8 mouse cellular contexts compared by ENCODE assay signal in the genomic region with DNA sequence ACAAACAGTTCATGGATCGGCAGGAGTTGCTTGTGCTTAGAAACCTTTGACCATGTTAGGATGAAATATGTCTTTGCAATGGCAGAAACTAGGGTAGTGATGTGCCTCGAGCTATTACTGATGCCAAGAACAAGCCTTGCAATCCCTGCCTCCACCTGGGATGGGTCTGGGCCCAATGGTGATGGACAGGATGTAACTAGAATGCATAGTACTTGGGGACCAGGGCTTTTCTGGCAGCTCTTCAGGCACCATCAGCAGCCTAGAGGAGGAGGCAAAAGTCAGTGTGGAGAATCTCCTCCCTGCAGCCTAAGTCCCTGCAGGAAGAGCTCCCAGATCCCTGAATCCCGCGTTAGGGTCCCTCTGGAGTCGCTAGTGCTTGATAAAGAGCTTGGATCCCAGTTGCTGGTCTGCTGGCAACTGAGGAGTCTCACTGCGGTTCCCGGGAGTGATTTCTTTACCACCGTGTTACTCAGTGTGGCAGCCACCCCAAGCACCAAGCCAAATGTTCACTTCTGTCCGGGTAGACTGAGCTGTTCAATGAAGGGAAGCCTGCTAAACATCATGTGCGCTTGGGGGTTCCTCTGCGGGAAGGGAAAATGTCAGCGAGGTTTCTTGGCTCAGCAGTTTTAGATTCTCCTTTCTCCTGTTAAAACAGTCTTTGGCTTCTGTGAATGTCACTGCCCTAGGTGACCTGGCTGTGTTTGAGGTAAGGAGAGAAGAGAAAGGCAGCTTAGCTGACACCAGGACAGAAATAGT. TPM values are rescaled to one million over a fixed set of nuclear protein-coding genes. Genes with fewer than 3 reads are reported as not detected.
DNase-seq lines count a peak whose midpoint lies in the region; ATAC-seq and TF ChIP-seq lines count a peak whose summit lies in the region.

No protein-coding gene starts in this region.

- no peak overlapping the region for H3K9ac ChIP-seq in heart, embryonic 11.5 days (ENCODE audit: low read depth, low read length)
- no peak overlapping the region for H3K9ac ChIP-seq in ES-E14 (ENCODE audit: insufficient read depth, low read depth, low read length, poor library complexity, severe bottlenecking)
- H3K9ac ChIP-seq in embryonic facial prominence, embryonic 14.5 days (ENCODE audit: low read depth, low read length) = no peak overlapping the region
- H3K9ac ChIP-seq in midbrain, postnatal 0 days (replicated peaks; ENCODE audit: low read length, poor library complexity, severe bottlenecking) = no peak overlapping the region

- H3K4me3 ChIP-seq in heart, embryonic 11.5 days (ENCODE audit: low read depth, low read length) = peak overlapping the region; percentile 66
- peak overlapping the region; percentile 79 to 94 for H3K4me3 ChIP-seq in ES-E14 (ENCODE audit: insufficient read depth in 1 of 2, low read depth in 1 of 2, low read length in 2 of 2, poor library complexity in 1 of 2, severe bottlenecking in 1 of 2)
- H3K4me3 ChIP-seq in embryonic facial prominence, embryonic 14.5 days (ENCODE audit: low read depth, low read length) = peak overlapping the region; percentile 57
- peak overlapping the region; percentile 72 for H3K4me3 ChIP-seq in midbrain, postnatal 0 days (ENCODE audit: low read depth, low read length)

- no peak overlapping the region for H3K27ac ChIP-seq in heart, embryonic 11.5 days (ENCODE audit: low read depth, low read length)
- H3K27ac ChIP-seq in ES-E14 (ENCODE audit: insufficient read depth, low read depth, low read length, poor library complexity, severe bottlenecking) = no peak overlapping the region
- no peak overlapping the region for H3K27ac ChIP-seq in embryonic facial prominence, embryonic 14.5 days (replicated peaks; ENCODE audit: low read depth, low read length)
- no peak overlapping the region for H3K27ac ChIP-seq in midbrain, postnatal 0 days (ENCODE audit: low read depth, low read length)

- H3K4me1 ChIP-seq in heart, embryonic 11.5 days (ENCODE audit: control insufficient read depth, insufficient read depth, low read length) = no peaks in the 10 kb centered on the region; the same call in 1 of the 2 replicates
- H3K4me1 ChIP-seq in ES-E14 (ENCODE audit: control insufficient read depth in 2 of 2, insufficient read depth in 2 of 2, low read length in 2 of 2, poor library complexity in 1 of 2) = peaks cover 0 to 1% of the 10 kb centered on the region in 2 experiments; a peak in 1 of 4 replicates
- H3K4me1 ChIP-seq in embryonic facial prominence, embryonic 14.5 days (ENCODE audit: control insufficient read depth, insufficient read depth, low read length) = no peaks in the 10 kb centered on the region
- no peaks in the 10 kb centered on the region; the same call in 1 of the 2 replicates for H3K4me1 ChIP-seq in midbrain, postnatal 0 days (ENCODE audit: insufficient read depth, low read length)

- TF ChIP-seq CTCF in midbrain, postnatal 0 days (IDR thresholded peaks at IDR 0.05) = no peak

- peak overlapping the region; percentile 99 for H3K4me2 ChIP-seq in heart, embryonic 11.5 days
- peak overlapping the region; percentile 94 for H3K4me2 ChIP-seq in embryonic facial prominence, embryonic 14.5 days (ENCODE audit: low read depth, low read length)
- peak overlapping the region; percentile 94 for H3K4me2 ChIP-seq in midbrain, postnatal 0 days (ENCODE audit: low read depth, low read length, poor library complexity, severe bottlenecking)

- intact Hi-C loops in heart, postnatal 36 days (cut with DNase I) = no loop called here

- no peak for DNase-seq in heart, postnatal 36 days
- no peak for DNase-seq in ES-E14 (ENCODE audit: low read depth, low spot score)
- DNase-seq in embryonic facial prominence, embryonic 14.5 days (ENCODE audit: low spot score) = no peak
- DNase-seq in kidney, adult 9 months = peak; percentile 29
- DNase-seq in midbrain, postnatal 0 days (ENCODE audit: low spot score) = no peak
- no peak for DNase-seq in thymus, adult 18-20 months
- no peak for DNase-seq in left cerebral cortex, adult 9 months (ENCODE audit: low spot score in 2 of 2)

- no peaks in the 10 kb centered on the region for H3K9me3 ChIP-seq in heart, embryonic 11.5 days (replicated peaks; ENCODE audit: control insufficient read depth, low read length)
- no peaks in the 10 kb centered on the region for H3K9me3 ChIP-seq in ES-E14 (ENCODE audit: control insufficient read depth, insufficient read depth, low read depth, low read length)
- H3K9me3 ChIP-seq in embryonic facial prominence, embryonic 14.5 days (ENCODE audit: control insufficient read depth, low read length) = no peaks in the 10 kb centered on the region
- no peaks in the 10 kb centered on the region for H3K9me3 ChIP-seq in midbrain, postnatal 0 days (ENCODE audit: low read length)

- in situ Hi-C loops in ES-E14 (cut with MboI; ENCODE audit: low sequenced_read_pairs in 2 of 2, unreplicated experiment in 2 of 2) = no loop called here

- WGBS in heart, embryonic 11.5 days (ENCODE audit: insufficient replicate concordance) = 35% methylated on average over 12 of the region's 12 CpGs
- 35% methylated on average over 12 of the region's 12 CpGs for WGBS in embryonic facial prominence, embryonic 14.5 days
- 48% methylated on average over 12 of the region's 12 CpGs for WGBS in midbrain, postnatal 0 days

- no peaks in the 10 kb centered on the region for H3K36me3 ChIP-seq in heart, embryonic 11.5 days (ENCODE audit: control insufficient read depth, insufficient read depth, low read length)
- H3K36me3 ChIP-seq in ES-E14 (ENCODE audit: control insufficient read depth, insufficient read depth, low read length, poor library complexity, severe bottlenecking) = no peaks in the 10 kb centered on the region
- H3K36me3 ChIP-seq in embryonic facial prominence, embryonic 14.5 days (ENCODE audit: control insufficient read depth, insufficient read depth, low read length) = no peaks in the 10 kb centered on the region
- no peaks in the 10 kb centered on the region for H3K36me3 ChIP-seq in midbrain, postnatal 0 days (ENCODE audit: insufficient read depth, low read length)

- ATAC-seq in heart, embryonic 11.5 days (replicated peaks; ENCODE audit: insufficient number of reproducible peaks, low FRiP score, low TSS enrichment) = no peak
- no peak for ATAC-seq in embryonic facial prominence, embryonic 14.5 days (ENCODE audit: low read depth)
- ATAC-seq in midbrain, postnatal 0 days (ENCODE audit: low FRiP score) = no peak

- peaks cover 35% of the 10 kb centered on the region for H3K27me3 ChIP-seq in heart, embryonic 11.5 days (ENCODE audit: control insufficient read depth, insufficient read depth, low read length)
- peaks cover 36% of the 10 kb centered on the region for H3K27me3 ChIP-seq in embryonic facial prominence, embryonic 14.5 days (replicated peaks; ENCODE audit: control insufficient read depth, insufficient read depth, low read length)
- 0 out of 2 replicates have a peak, but pooled peaks cover 3% of the 10 kb centered on the region for H3K27me3 ChIP-seq in midbrain, postnatal 0 days (ENCODE audit: insufficient read depth, low read length)

TF ChIP-seq in ES-E14, 5 proteins besides CTCF, POLR2A, EP300 and RAD21:
- no peak for TF ChIP-seq ZNF384 (IDR thresholded peaks at IDR 0.05; ENCODE audit: low read depth, low read length)
- TF ChIP-seq HCFC1 (IDR thresholded peaks at IDR 0.05; ENCODE audit: borderline replicate concordance, insufficient read depth, low read length) = no peak
- TF ChIP-seq ZC3H11A (IDR thresholded peaks at IDR 0.05; ENCODE audit: borderline replicate concordance, low read depth, low read length) = no peak
- no peak for TF ChIP-seq CHD2 (IDR thresholded peaks at IDR 0.05; ENCODE audit: low read depth, low read length)
- TF ChIP-seq MAFK (IDR thresholded peaks at IDR 0.05; ENCODE audit: insufficient read depth, low read depth, low read length) = no peak

RNA-seq across cellular contexts. Expression of gene Tnfrsf11a, which starts 1.1 kb away (rescaled TPM):
- 0.08 and 0.16 TPM in 2 replicates for polyA plus RNA-seq in heart, embryonic 11.5 days (2014; fragmentation: Nextera tagmentation; extraction: Ambion mirVana)
- total RNA-seq in heart, postnatal 36 days (2021) = 1 to 10 TPM; 1.7 to 1.8 TPM
- 2.1 and 2.2 TPM in 2 replicates for total RNA-seq in ES-E14 (2012; rRNA removed)
- 1.7 and 1.8 TPM in 2 replicates for polyA plus RNA-seq in embryonic facial prominence, embryonic 14.5 days (2014; fragmentation: Nextera tagmentation; extraction: Ambion mirVana)
- 2.6 and 3.0 TPM in 2 replicates for total RNA-seq in midbrain, postnatal 0 days (2014; rRNA removed)
- polyA plus RNA-seq in midbrain, postnatal 0 days (2015; fragmentation: Nextera tagmentation; extraction: Ambion mirVana) = 0.75 and 1.3 TPM in 2 replicates
